Mouse (Mus musculus): ENCODE data around the gene Golim4. TPM values are rescaled to one million over a fixed set of nuclear protein-coding genes. Genes with fewer than 3 reads are reported as not detected.

Gene Golim4
- total and polyA plus RNA-seq, 3 experiments = 12.9 to 30.2 TPM; not detected in 1

DNA sequence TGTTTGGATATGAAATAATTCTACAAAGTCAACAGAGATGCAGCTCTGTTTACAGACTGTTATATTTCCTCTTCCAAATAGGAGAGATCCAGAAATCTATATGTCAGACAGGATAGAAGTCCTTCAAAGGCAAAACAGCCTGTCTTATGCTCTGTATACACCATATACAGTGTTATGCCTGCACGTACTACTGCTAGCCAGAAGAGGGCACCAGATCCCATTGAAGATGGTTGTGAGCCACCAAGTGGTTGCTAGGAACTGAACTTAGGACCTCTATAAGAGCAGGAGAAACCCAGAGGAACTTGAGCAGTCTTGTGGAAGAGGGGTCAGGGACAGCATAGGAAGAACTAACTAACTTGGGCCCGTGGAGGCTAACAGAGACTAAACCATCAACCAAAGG lies 77.5 kb downstream of the Golim4 start:
- H3K9ac ChIP-seq (ENCODE audit: control insufficient read depth, low read depth, low read length, poor library complexity, severe bottlenecking) = no peak overlapping the region
- peak; percentile 58 for DNase-seq (ENCODE audit: low read depth, low spot score)
- H3K4me3 ChIP-seq (ENCODE audit: control insufficient read depth in 1 of 2, insufficient read depth in 1 of 2, low read depth in 2 of 2, low read length in 2 of 2) = no peak overlapping the region
- H3K27ac ChIP-seq (ENCODE audit: control insufficient read depth, low read depth, low read length) = no peak overlapping the region
- no peaks in the 10 kb centered on the region for H3K79me2 ChIP-seq (ENCODE audit: control insufficient read depth, insufficient read depth, low read length, poor library complexity)
- no peaks in the 10 kb centered on the region for H3K9me3 ChIP-seq (replicated peaks; ENCODE audit: insufficient read depth, low read length)
- no peaks in the 10 kb centered on the region; a peak in 2 of 4 replicates for H3K36me3 ChIP-seq (ENCODE audit: control insufficient read depth in 1 of 2, insufficient read depth in 2 of 2, low read length in 2 of 2)
- no peaks in the 10 kb centered on the region for H3K4me1 ChIP-seq (ENCODE audit: control insufficient read depth in 1 of 2, insufficient read depth in 2 of 2, low read length in 2 of 2)
- H3K27me3 ChIP-seq (ENCODE audit: control insufficient read depth in 1 of 2, insufficient read depth in 2 of 2, low read length in 2 of 2) = no peaks in the 10 kb centered on the region
- TF ChIP-seq MAZ (IDR thresholded peaks at IDR 0.05; ENCODE audit: low read depth, low read length) = no peak
- TF ChIP-seq MYB (IDR thresholded peaks at IDR 0.05; ENCODE audit: low read depth, low read length) = no peak
- TF ChIP-seq RCOR1 (IDR thresholded peaks at IDR 0.05; ENCODE audit: low read depth, low read length) = no peak
- no peak for TF ChIP-seq CHD2 (IDR thresholded peaks at IDR 0.05; ENCODE audit: low read length)
- no peak for TF ChIP-seq TCF12 (IDR thresholded peaks at IDR 0.05; ENCODE audit: low read depth, low read length)
- no peak for TF ChIP-seq GATA1 (IDR thresholded peaks at IDR 0.05; ENCODE audit: low read depth, low read length)
- TF ChIP-seq SMC3 (IDR thresholded peaks at IDR 0.05; ENCODE audit: low read depth, low read length) = peak; percentile 60
- no peak for TF ChIP-seq ZKSCAN1 (IDR thresholded peaks at IDR 0.05; ENCODE audit: low read depth, low read length)
- TF ChIP-seq E2F4 (IDR thresholded peaks at IDR 0.05; ENCODE audit: borderline replicate concordance, low read depth, low read length) = no peak
- TF ChIP-seq JUND (IDR thresholded peaks at IDR 0.05; ENCODE audit: low read depth, low read length) = no peak
- no peak for TF ChIP-seq ZNF384 (IDR thresholded peaks at IDR 0.05; ENCODE audit: low read depth, low read length)
- TF ChIP-seq CTCF (IDR thresholded peaks at IDR 0.05 in 2 of 3, conservative IDR thresholded peaks at IDR 0.05 in 1 of 3; ENCODE audit: control insufficient read depth in 1 of 3, insufficient read depth in 1 of 3, low read depth in 2 of 3, low read length in 3 of 3, poor library complexity in 1 of 3, severe bottlenecking in 1 of 3) = peak; percentile 50 to 75 (median 58)
- no peak for TF ChIP-seq POLR2AphosphoS5 (IDR thresholded peaks at IDR 0.05; ENCODE audit: borderline replicate concordance, low read depth, low read length)
- peak; percentile 44 for TF ChIP-seq RAD21 (IDR thresholded peaks at IDR 0.05; ENCODE audit: low read depth, low read length)
- TF ChIP-seq ZC3H11A (IDR thresholded peaks at IDR 0.05; ENCODE audit: low read depth, low read length) = 0 out of 2 replicates have a peak, but pooled peaks have one; percentile 17

GRCm38 (mm10) chr3:75868886-75869285 lies 87.9 kb downstream of the Golim4 start:
- DNase-seq (ENCODE audit: low read depth, low spot score) = no peak
- Histone ChIP-seq H3K27me3 (ENCODE audit: control insufficient read depth in 1 of 2, insufficient read depth in 2 of 2, low read length in 2 of 2) (no peaks in the 10 kb centered on the region), H3K4me1 (ENCODE audit: control insufficient read depth in 1 of 2, insufficient read depth in 2 of 2, low read length in 2 of 2) (no peaks in the 10 kb centered on the region), H3K4me3 (ENCODE audit: control insufficient read depth in 1 of 2, insufficient read depth in 1 of 2, low read depth in 2 of 2, low read length in 2 of 2) (no peak overlapping the region), H3K9ac (ENCODE audit: control insufficient read depth, low read depth, low read length, poor library complexity, severe bottlenecking) (no peak overlapping the region), H3K79me2 (ENCODE audit: control insufficient read depth, insufficient read depth, low read length, poor library complexity) (no peaks in the 10 kb centered on the region), H3K9me3 (replicated peaks; ENCODE audit: insufficient read depth, low read length) (no peaks in the 10 kb centered on the region), H3K27ac (ENCODE audit: control insufficient read depth, low read depth, low read length) (no peak overlapping the region), H3K36me3 (ENCODE audit: control insufficient read depth in 1 of 2, insufficient read depth in 2 of 2, low read length in 2 of 2) (no peaks in the 10 kb centered on the region)
- TF ChIP-seq USF1 (IDR thresholded peaks at IDR 0.05; ENCODE audit: low read depth, low read length) = no peak
- no peak for TF ChIP-seq TBP (IDR thresholded peaks at IDR 0.05; ENCODE audit: low read depth, low read length)
- TF ChIP-seq POLR2A (IDR thresholded peaks at IDR 0.05; ENCODE audit: control insufficient read depth in 1 of 2, insufficient read depth in 1 of 2, low read depth in 1 of 2, low read length in 2 of 2, poor library complexity in 1 of 2) = no peak
- TF ChIP-seq MAX (IDR thresholded peaks at IDR 0.05; ENCODE audit: low read length) = no peak
- no peak for TF ChIP-seq RAD21 (IDR thresholded peaks at IDR 0.05; ENCODE audit: low read depth, low read length)
- TF ChIP-seq MAFK (IDR thresholded peaks at IDR 0.05; ENCODE audit: borderline replicate concordance, low read depth, low read length) = no peak
- TF ChIP-seq MYC (IDR thresholded peaks at IDR 0.05; ENCODE audit: low read depth, low read length) = no peak
- no peak for TF ChIP-seq NELFE (IDR thresholded peaks at IDR 0.05; ENCODE audit: low read depth, low read length)
- TF ChIP-seq CTCF (IDR thresholded peaks at IDR 0.05 in 2 of 3, conservative IDR thresholded peaks at IDR 0.05 in 1 of 3; ENCODE audit: control insufficient read depth in 1 of 3, insufficient read depth in 1 of 3, low read depth in 2 of 3, low read length in 3 of 3, poor library complexity in 1 of 3, severe bottlenecking in 1 of 3) = no peak
- no peak for TF ChIP-seq MAZ (IDR thresholded peaks at IDR 0.05; ENCODE audit: low read depth, low read length)
- TF ChIP-seq UBTF (IDR thresholded peaks at IDR 0.05; ENCODE audit: borderline replicate concordance, insufficient read depth, low read depth, low read length) = no peak
- no peak for TF ChIP-seq ZNF384 (IDR thresholded peaks at IDR 0.05; ENCODE audit: low read depth, low read length)
- no peak for TF ChIP-seq ELF1 (IDR thresholded peaks at IDR 0.05; ENCODE audit: low read depth, low read length)
- no peak for TF ChIP-seq KAT2A (conservative IDR thresholded peaks at IDR 0.05; ENCODE audit: low read depth, low read length)
